Mouse (Mus musculus): ENCODE measurements around the gene Edc3.

DNA sequence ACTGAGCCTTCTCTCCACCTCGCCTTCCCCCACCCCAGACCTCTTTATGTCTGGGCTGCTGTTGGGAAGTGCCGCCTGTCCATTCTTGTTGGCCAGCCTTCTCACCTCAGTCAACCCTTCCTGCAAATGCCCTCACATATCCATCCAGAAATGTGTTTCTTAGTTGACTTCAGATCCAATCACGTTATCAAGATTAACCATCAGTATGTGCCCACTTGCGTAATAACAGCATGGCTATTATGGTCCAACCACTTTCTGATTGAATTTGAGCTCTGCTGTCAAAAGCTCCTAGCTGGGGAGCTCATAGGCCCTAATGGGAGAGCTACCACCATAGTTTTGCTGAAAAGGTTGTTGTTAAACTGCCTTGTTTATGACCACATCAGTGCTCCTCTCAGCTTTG, 37.3 kb upstream of the Edc3 start:
- no peak for TF ChIP-seq CTCF (IDR thresholded peaks at IDR 0.05; ENCODE audit: low read depth)
- TF ChIP-seq EP300 (IDR thresholded peaks at IDR 0.05; ENCODE audit: low read depth) = no peak

Data from heart, postnatal 0 days (tissue).